Mouse (Mus musculus) macrophage (primary cell): Measurements from ENCODE around the gene Ndufaf8. TPM values are rescaled to one million over a fixed set of nuclear protein-coding genes. Genes with fewer than 3 reads are reported as not detected.
A peak's percentile ranks its signal among the peaks of the same experiment; 100 is the strongest.

ENCODE experiments used
- H3K27ac ChIP-seq: fragments of 350-480 bp; formaldehyde crosslinking; 2 replicates; pipeline ENCODE4 v1.9.0; 2021
- H3K36me3 ChIP-seq: fragments of 350-480 bp; formaldehyde crosslinking; 2 replicates; pipeline ENCODE4 v1.9.0; 2021; ENCODE audit errors: inconsistent target
- H3K4me3 ChIP-seq: fragments of 350-480 bp; formaldehyde crosslinking; 2 replicates; pipeline ENCODE4 v1.9.0; 2021; ENCODE audit errors: inconsistent target
- H3K79me2 ChIP-seq: fragments of 350-480 bp; formaldehyde crosslinking; 2 replicates; pipeline ENCODE4 v1.9.0; 2021; ENCODE audit errors: inconsistent target
- WGBS: methylation state at CpG from one replicate; pipeline ENCODE4 v1.1.7; 2026; ENCODE audit warnings: inconsistent platforms; ENCODE audit not compliant: missing documents; 5-methylcytosine and 5-hydroxymethylcytosine counted together
- polyA plus RNA-seq: library from polyadenylated mRNA; stranded (reverse); fragments of 250-400 nt; gene quantifications from 3 replicates; pipeline ENCODE4 v1.2.4, GENCODE M21; 2018; ENCODE audit warnings: inconsistent platforms

The Ndufaf8 gene
- polyA plus RNA-seq, 1 experiment from 2014 or later: 4.7 TPM

DNA sequence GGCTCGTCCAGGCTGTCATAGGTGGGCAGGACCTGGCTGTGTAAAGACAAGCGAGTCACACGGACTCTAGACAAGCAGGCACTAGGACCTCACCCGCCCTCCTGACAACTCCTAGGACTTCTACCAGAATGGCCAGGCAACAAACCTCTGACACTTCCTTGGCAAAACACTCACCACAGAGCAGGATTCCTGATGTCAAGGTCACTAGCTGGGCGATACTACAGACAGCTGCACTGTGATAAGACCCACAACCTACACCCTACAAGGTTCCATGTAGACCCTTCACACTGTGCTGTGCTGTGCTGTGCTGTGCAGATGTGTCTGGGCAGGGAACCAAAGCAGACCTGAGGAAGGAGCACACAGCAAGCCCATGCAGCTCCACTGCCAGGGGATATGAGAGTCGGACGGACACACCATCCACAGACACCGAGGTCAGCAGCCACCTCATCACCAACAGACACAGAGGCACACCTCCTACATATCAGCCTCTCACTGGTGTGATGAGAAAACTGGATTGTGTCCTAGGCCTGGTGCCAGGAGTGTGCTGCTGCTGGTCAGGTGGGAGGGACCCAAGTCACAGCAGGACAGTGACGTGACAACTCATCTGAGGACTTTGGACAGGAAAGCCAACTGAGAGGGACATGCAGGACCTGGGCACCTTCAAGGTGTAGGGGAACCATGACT is 36.3 kb downstream of the Ndufaf8 start:
- H3K36me3 ChIP-seq: peaks cover 56% of the 10 kb centered on the region
- H3K4me3 ChIP-seq: no peak overlapping the region
- no peak overlapping the region for H3K27ac ChIP-seq
- peaks cover 70% of the 10 kb centered on the region for H3K79me2 ChIP-seq
- WGBS: 96% methylated on average over 9 of the region's 9 CpGs

DNA sequence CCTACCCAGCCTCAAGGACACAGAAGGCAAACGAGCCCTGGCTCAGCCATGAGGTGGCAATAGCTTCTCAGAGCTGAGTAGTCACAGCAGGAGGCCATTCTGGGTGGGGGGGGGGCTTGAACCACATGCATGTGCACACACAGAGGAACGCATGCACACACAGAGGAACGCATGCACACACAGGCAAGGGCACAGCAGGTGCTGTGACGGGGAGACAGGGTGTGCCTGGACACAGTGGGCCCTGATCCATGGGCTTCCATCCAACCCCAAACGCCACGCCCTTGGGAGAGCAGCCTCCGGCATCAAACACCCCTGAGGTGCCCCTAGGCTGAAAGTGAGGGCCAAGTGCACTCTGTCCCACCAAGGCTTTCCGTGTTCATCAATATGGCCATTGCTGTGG is 37.5 kb downstream of the Ndufaf8 start:
- 95% methylated on average over 8 of the region's 8 CpGs for WGBS
- no peak overlapping the region for H3K27ac ChIP-seq
- peaks cover 59% of the 10 kb centered on the region for H3K36me3 ChIP-seq
- H3K79me2 ChIP-seq: peaks cover 78% of the 10 kb centered on the region
- no peak overlapping the region for H3K4me3 ChIP-seq

DNA sequence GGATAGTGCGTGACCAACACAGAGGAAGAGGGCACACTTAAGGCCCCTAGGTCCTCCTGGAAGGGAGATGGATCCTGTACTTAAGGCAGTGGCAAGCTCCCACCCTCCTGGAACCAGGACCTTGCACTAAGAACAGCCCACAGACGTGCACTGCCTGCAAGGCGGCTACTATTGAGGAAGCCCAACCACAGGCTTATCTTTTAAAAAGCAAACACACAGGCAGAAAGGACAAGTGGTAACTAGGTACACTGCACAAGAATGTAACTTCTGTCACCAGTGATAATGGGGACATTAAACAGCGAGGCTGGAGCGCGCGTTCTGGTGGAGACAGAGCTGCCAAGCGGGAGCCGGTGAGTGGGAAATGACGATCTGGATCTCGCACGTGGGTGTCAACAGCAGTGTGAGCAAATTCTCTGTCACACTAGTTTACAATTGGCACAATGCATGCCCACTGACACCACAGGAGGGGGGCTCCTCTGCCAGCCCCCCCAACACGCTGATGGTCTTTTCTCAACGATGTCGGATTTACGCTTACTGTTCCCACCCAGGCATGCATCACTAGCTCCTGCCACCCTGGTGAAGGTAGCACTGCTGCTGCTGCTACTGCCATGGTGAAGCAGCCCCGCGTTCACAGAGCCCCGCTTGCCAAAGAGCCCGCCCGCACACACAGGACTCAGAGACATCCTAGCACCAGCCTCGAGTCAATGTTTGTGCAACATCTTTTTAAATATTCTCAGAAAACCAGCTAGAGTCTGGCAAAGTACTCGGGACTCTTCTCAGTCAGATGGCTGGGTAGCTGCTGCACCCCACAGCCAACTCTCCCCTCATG is 38.3 kb downstream of the Ndufaf8 start:
- no peak overlapping the region for H3K27ac ChIP-seq
- H3K36me3 ChIP-seq: peaks cover 52% of the 10 kb centered on the region
- H3K4me3 ChIP-seq: no peak overlapping the region
- peaks cover 80% of the 10 kb centered on the region for H3K79me2 ChIP-seq
- 93% methylated on average over 23 of the region's 23 CpGs for WGBS

DNA sequence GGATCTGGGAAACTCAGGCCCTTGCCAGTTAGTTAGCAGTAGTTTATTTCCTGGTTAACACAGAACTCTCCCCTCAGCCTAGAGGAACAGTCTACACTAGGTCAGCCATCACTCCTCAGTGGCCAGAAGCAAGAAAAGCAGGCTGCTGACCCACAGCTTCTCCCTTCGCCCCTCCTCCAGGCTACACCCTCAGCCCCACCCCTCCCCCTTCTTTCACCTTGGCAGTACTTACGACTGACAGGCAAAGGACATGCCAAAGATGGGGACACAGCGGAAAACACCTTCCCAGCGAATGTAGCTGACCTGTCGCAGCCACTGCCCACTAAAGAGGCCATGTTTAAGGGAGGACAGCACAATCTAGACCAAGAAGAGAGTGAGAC is 38.9 kb downstream of the Ndufaf8 start:
- Histone ChIP-seq H3K4me3 (no peak overlapping the region), H3K79me2 (peaks cover 80% of the 10 kb centered on the region), H3K36me3 (peaks cover 52% of the 10 kb centered on the region), H3K27ac (no peak overlapping the region)
- 92% methylated on average over 5 of the region's 5 CpGs for WGBS

DNA sequence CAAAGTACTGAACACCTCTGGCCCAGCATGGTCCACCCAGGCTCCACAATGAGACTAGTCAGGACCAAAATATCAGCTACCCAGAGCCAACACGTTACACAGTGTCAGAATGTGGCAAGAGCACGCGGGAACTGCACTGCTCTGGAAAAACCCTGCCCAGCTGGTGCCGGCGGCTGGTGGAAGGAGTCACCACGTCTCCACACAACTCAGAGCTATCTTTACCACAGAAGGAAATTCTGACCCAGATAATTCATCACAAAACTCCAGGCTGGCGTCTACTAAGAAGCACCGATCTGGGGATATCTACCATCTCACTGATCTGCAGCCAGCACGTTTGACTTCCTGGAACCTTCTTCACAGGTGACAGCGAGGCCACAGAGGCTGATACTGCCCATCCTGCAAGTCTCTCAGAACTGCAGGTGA is 40.6 kb downstream of the Ndufaf8 start:
- H3K79me2 ChIP-seq: peaks cover 86% of the 10 kb centered on the region
- no peak overlapping the region for H3K27ac ChIP-seq
- H3K4me3 ChIP-seq: no peak overlapping the region
- 84% methylated on average over 10 of the region's 10 CpGs for WGBS
- H3K36me3 ChIP-seq: peaks cover 47% of the 10 kb centered on the region

DNA sequence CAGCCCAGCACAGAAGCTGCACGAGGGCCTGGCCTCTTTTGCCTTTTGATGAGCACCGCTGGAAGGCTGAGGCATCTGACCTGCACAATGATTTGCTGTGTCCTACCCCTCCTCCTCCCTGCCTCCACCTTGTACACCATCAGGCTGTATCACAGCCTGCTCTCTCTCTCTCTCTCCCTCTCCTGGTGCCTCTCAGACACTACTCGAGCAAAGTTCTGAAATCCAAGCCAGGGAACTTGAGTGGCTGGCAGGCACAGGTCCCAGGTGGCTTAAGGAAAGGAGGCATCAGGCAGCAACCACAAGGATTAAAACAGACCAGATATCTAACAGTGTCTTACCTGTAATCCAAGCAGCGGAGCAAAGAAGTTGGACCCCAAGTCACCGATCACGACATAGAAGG is 41.5 kb downstream of the Ndufaf8 start:
- Histone ChIP-seq H3K36me3 (peaks cover 37% of the 10 kb centered on the region; the same call in 1 of the 2 replicates), H3K27ac (no peak overlapping the region), H3K4me3 (no peak overlapping the region), H3K79me2 (peaks cover 87% of the 10 kb centered on the region)
- 92% methylated on average over 6 of the region's 6 CpGs for WGBS

DNA sequence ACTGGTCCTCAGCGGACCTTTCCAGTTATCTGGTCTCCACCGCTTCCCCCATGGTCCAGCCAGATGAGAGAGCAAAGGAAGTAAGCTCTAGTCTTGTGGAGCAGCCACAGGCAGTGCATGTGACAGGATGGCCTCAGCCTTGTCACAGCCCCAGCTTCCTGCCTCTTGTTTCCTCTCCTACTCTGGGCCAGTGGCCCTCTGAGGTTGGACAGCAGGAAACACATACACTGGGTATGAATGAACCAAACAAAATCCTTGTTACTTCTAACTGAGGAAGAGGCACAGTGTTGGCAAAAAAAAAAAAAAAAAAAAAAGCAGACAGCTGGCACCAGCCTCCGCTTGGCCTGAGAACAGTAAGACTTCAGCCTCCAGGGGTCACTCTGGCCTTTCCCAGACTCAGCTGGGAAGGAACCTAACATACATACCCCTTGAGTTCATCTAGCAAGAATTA is 43.9 kb downstream of the Ndufaf8 start:
- 0% methylated on average over 3 of the region's 3 CpGs for WGBS
- H3K36me3 ChIP-seq: peaks cover 23% of the 10 kb centered on the region; the same call in 1 of the 2 replicates

DNA sequence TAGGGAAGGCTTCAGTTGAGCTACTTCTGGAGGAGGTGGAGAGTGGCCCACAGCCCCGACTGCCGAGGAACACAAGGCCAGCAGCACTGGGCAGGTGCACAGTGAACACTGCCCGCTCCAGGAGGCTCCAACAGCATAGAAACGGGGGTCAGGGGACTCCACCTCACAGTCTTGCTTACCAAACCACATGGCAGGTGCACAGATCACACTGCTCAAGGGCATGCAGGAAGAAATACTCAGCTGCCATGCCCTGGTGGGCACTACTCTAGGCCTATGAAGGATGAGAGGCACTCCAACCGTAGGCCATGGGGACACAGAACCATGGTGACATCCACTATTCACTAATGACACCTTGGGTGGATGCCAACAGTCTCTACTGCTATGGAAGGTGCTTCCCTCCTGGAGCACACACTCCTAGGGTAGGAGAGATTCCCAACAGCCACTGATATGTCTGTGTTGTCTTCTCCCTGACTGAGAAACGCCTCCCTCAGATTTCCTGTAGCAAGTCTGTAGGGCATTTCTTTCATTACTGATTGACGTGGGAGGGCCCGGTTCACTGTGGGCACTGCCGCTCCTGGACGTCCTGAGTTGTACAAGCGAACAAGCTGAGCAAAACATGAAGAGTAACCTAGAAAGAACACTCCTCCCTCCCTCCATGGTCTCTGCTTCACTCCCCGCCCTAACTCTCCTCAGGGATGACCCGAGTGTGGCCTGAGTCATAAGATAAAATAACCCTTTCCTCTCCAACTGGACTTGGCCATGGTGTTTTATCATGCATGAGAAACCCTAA is 45.2 kb downstream of the Ndufaf8 start:
- peaks cover 19% of the 10 kb centered on the region; the same call in 1 of the 2 replicates for H3K36me3 ChIP-seq
- peaks cover 87% of the 10 kb centered on the region for H3K79me2 ChIP-seq
- WGBS: 82% methylated on average over 13 of the region's 13 CpGs
- peak overlapping the region; percentile 84 for H3K27ac ChIP-seq
- H3K4me3 ChIP-seq: no peak overlapping the region

More for the DNA sequence above, 43.9 kb downstream of the Ndufaf8 start:
- Histone ChIP-seq H3K79me2 (peaks cover 87% of the 10 kb centered on the region), H3K4me3 (no peak overlapping the region), H3K27ac (peak overlapping the region; percentile 84)

DNA sequence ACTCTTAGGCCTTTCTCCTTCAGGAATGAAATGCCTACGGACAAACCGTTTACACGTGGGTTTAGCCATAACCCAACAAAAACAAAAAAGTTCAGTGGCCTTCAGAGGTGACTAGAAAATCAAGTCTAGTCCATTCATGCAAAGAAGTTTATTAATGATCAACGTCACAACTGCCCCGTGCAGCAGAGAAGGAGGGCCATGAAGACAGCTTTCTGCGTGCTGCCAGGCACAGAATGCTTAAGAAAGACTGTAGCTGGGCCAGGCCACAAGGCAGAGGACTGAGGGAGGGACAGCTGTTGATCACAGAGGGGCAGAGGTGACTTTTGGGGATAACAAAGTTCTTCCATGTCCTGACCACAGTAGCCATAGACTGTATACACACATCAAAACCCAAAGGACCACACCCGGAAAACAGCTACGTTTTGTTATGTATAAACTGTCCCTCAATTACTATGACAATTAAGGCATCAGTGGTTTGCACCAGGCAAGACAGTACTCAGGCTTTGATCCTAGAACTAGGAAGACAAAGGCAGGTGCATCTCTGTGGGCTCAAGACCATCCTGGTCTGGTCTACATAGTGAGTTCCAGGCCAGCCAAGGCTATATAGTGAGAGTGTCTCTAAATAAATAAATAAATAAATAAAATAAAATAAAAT is 49.6 kb downstream of the Ndufaf8 start:
- H3K79me2 ChIP-seq: peaks cover 75% of the 10 kb centered on the region
- H3K36me3 ChIP-seq: peaks cover 8% of the 10 kb centered on the region; the same call in 1 of the 2 replicates
- H3K4me3 ChIP-seq: no peak overlapping the region
- WGBS: 87% methylated on average over 8 of the region's 8 CpGs
- H3K27ac ChIP-seq: no peak overlapping the region

DNA sequence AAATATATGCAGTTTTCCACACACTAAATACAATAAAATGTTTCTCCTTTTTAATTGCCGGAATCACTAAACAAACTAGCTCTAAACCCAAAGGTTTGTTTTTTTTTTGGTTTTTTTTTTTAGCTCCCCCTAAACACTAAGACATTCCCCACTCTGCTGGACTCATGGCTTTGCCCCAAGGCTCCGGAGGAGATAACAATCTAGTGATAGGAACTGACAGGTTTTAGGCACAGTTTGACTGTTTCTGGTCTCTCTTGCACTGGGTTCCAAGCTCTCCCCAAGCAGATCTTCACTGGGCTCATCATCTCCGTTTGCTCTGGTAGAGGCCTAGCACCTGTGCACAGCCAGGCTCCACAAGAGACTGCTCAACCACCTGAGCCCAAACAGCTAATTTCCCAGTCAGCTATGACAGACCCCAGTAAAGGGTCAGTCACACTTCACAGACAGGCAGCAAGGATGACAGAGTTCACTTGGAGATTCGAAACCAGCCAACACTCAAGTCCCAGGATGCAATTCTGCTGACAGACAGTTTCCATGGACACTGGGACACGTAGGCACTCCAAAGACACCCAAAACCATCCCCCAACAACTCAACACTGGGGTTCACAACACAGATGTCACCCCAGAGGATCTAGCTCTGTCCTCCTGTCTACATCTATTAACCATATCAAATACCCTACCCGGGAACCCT is 50.9 kb downstream of the Ndufaf8 start:
- peaks cover 62% of the 10 kb centered on the region for H3K79me2 ChIP-seq
- H3K36me3 ChIP-seq: peaks cover 8% of the 10 kb centered on the region; the same call in 1 of the 2 replicates
- peak overlapping the region; percentile 92 for H3K4me3 ChIP-seq
- whole genome bisulfite sequencing: 34% methylated on average over 6 of the region's 6 CpGs
- H3K27ac ChIP-seq: peak overlapping the region; percentile 81

Other genes starting within 250 kb of the Ndufaf8 start
- 37.7 to 52.9 TPM (median 41.3 TPM) in 3 replicates for gene Chmp6, start 185.5 kb upstream of the Ndufaf8 start, polyA plus RNA-seq
- gene Baiap2, start 156.2 kb upstream of the Ndufaf8 start, polyA plus RNA-seq: 19.9 to 24.7 TPM (median 20.6 TPM) in 3 replicates
- 6.5 to 10.7 TPM (median 10.4 TPM) in 3 replicates for gene Aatk, start 51.8 kb upstream of the Ndufaf8 start, polyA plus RNA-seq
- gene Cep131, start 12.1 kb upstream of the Ndufaf8 start, polyA plus RNA-seq: 5.6 to 6.3 TPM (median 5.7 TPM) in 3 replicates
- gene Tepsin, start 197 bp upstream of the Ndufaf8 start, polyA plus RNA-seq: 9.3 to 20.3 TPM (median 13.1 TPM) in 3 replicates
- gene Slc38a10, start 52.4 kb downstream of the Ndufaf8 start, polyA plus RNA-seq: 67.7 to 97.9 TPM (median 71.0 TPM) in 3 replicates
- 2.2 to 3.5 TPM (median 3.0 TPM) in 3 replicates for gene Bahcc1, start 134.0 kb downstream of the Ndufaf8 start, polyA plus RNA-seq
- gene Actg1, start 249.6 kb downstream of the Ndufaf8 start, polyA plus RNA-seq: 1,569 to 2,966 TPM (median 1,773 TPM) in 3 replicates